Mouse (Mus musculus): ENCODE data around the gene Fer. TPM values are rescaled to one million over a fixed set of nuclear protein-coding genes. Genes with fewer than 3 reads are reported as not detected.

Gene Fer
- polyA plus RNA-seq, 1 experiment from 2014 or later = 29.7 TPM

GRCm38 (mm10) chr17:64065243-64065642 lies 202.4 kb downstream of the Fer start:
- Histone ChIP-seq H3K4me2 (ENCODE audit: low read depth, low read length) (no peak overlapping the region), H3K27ac (ENCODE audit: low read length) (no peak overlapping the region), H3K27me3 (ENCODE audit: control insufficient read depth, insufficient read depth, low read length) (no peaks in the 10 kb centered on the region), H3K9ac (ENCODE audit: low read length) (no peak overlapping the region), H3K9me3 (replicated peaks; ENCODE audit: control insufficient read depth, low read length) (no peaks in the 10 kb centered on the region), H3K4me3 (replicated peaks; ENCODE audit: low read length) (no peak overlapping the region), H3K36me3 (ENCODE audit: control insufficient read depth, insufficient read depth, low read length) (no peaks in the 10 kb centered on the region), H3K4me1 (ENCODE audit: control insufficient read depth, insufficient read depth, low read length) (no peaks in the 10 kb centered on the region)
- WGBS = 87% methylated on average over 3 of the region's 3 CpGs
- no peak for ATAC-seq (ENCODE audit: insufficient read depth, low FRiP score)

GRCm38 (mm10) chr17:64077392-64077791 lies 214.5 kb downstream of the Fer start:
- 91% methylated on average over 7 of the region's 7 CpGs for WGBS
- H3K4me2 ChIP-seq (ENCODE audit: low read depth, low read length) = no peak overlapping the region
- ATAC-seq (ENCODE audit: insufficient read depth, low FRiP score) = no peak
- no peaks in the 10 kb centered on the region for H3K9me3 ChIP-seq (replicated peaks; ENCODE audit: control insufficient read depth, low read length)
- H3K9ac ChIP-seq (ENCODE audit: low read length) = no peak overlapping the region
- H3K36me3 ChIP-seq (ENCODE audit: control insufficient read depth, insufficient read depth, low read length) = no peaks in the 10 kb centered on the region
- H3K4me3 ChIP-seq (replicated peaks; ENCODE audit: low read length) = no peak overlapping the region
- H3K4me1 ChIP-seq (ENCODE audit: control insufficient read depth, insufficient read depth, low read length) = no peaks in the 10 kb centered on the region
- H3K27ac ChIP-seq (ENCODE audit: low read length) = no peak overlapping the region
- no peaks in the 10 kb centered on the region for H3K27me3 ChIP-seq (ENCODE audit: control insufficient read depth, insufficient read depth, low read length)

GRCm38 (mm10) chr17:64084751-64085150 lies 221.9 kb downstream of the Fer start:
- H3K4me1 ChIP-seq (ENCODE audit: control insufficient read depth, insufficient read depth, low read length) = no peaks in the 10 kb centered on the region
- no peak overlapping the region for H3K9ac ChIP-seq (ENCODE audit: low read length)
- no peaks in the 10 kb centered on the region for H3K9me3 ChIP-seq (replicated peaks; ENCODE audit: control insufficient read depth, low read length)
- H3K4me2 ChIP-seq (ENCODE audit: low read depth, low read length) = no peak overlapping the region
- H3K27me3 ChIP-seq (ENCODE audit: control insufficient read depth, insufficient read depth, low read length) = no peaks in the 10 kb centered on the region
- 78% methylated on average over 5 of the region's 5 CpGs for WGBS
- no peaks in the 10 kb centered on the region for H3K36me3 ChIP-seq (ENCODE audit: control insufficient read depth, insufficient read depth, low read length)
- no peak for ATAC-seq (ENCODE audit: insufficient read depth, low FRiP score)
- H3K4me3 ChIP-seq (replicated peaks; ENCODE audit: low read length) = no peak overlapping the region
- H3K27ac ChIP-seq (ENCODE audit: low read length) = no peak overlapping the region

GRCm38 (mm10) chr17:64085493-64085892 lies 222.6 kb downstream of the Fer start:
- no peak for ATAC-seq (ENCODE audit: insufficient read depth, low FRiP score)
- 92% methylated on average over 2 of the region's 2 CpGs for WGBS

GRCm38 (mm10) chr17:64086875-64087608 lies 224.2 kb downstream of the Fer start:
- H3K4me1 ChIP-seq (ENCODE audit: control insufficient read depth, insufficient read depth, low read length) = no peaks in the 10 kb centered on the region
- no peaks in the 10 kb centered on the region for H3K27me3 ChIP-seq (ENCODE audit: control insufficient read depth, insufficient read depth, low read length)
- no peak overlapping the region for H3K4me3 ChIP-seq (replicated peaks; ENCODE audit: low read length)
- H3K36me3 ChIP-seq (ENCODE audit: control insufficient read depth, insufficient read depth, low read length) = no peaks in the 10 kb centered on the region
- no peak overlapping the region for H3K9ac ChIP-seq (ENCODE audit: low read length)
- H3K9me3 ChIP-seq (replicated peaks; ENCODE audit: control insufficient read depth, low read length) = no peaks in the 10 kb centered on the region
- ATAC-seq (ENCODE audit: insufficient read depth, low FRiP score) = no peak
- no peak overlapping the region for H3K4me2 ChIP-seq (ENCODE audit: low read depth, low read length)
- 89% methylated on average over 11 of the region's 11 CpGs for WGBS
- H3K27ac ChIP-seq (ENCODE audit: low read length) = no peak overlapping the region

More at GRCm38 (mm10) chr17:64085493-64085892, 222.6 kb downstream of the Fer start:
- Histone ChIP-seq H3K27me3 (ENCODE audit: control insufficient read depth, insufficient read depth, low read length) (no peaks in the 10 kb centered on the region), H3K9ac (ENCODE audit: low read length) (no peak overlapping the region), H3K4me2 (ENCODE audit: low read depth, low read length) (no peak overlapping the region), H3K36me3 (ENCODE audit: control insufficient read depth, insufficient read depth, low read length) (no peaks in the 10 kb centered on the region), H3K27ac (ENCODE audit: low read length) (no peak overlapping the region), H3K9me3 (replicated peaks; ENCODE audit: control insufficient read depth, low read length) (no peaks in the 10 kb centered on the region), H3K4me1 (ENCODE audit: control insufficient read depth, insufficient read depth, low read length) (no peaks in the 10 kb centered on the region), H3K4me3 (replicated peaks; ENCODE audit: low read length) (no peak overlapping the region)

- no peak overlapping the region for H3K4me3 ChIP-seq (replicated peaks; ENCODE audit: low read length)
- H3K9me3 ChIP-seq (replicated peaks; ENCODE audit: control insufficient read depth, low read length) = no peaks in the 10 kb centered on the region
- ATAC-seq (ENCODE audit: insufficient read depth, low FRiP score) = no peak
- 95% methylated on average over 3 of the region's 3 CpGs for WGBS
- H3K36me3 ChIP-seq (ENCODE audit: control insufficient read depth, insufficient read depth, low read length) = no peaks in the 10 kb centered on the region
- H3K4me1 ChIP-seq (ENCODE audit: control insufficient read depth, insufficient read depth, low read length) = no peaks in the 10 kb centered on the region
- no peak overlapping the region for H3K9ac ChIP-seq (ENCODE audit: low read length)
- no peak overlapping the region for H3K27ac ChIP-seq (ENCODE audit: low read length)
- H3K27me3 ChIP-seq (ENCODE audit: control insufficient read depth, insufficient read depth, low read length) = no peaks in the 10 kb centered on the region
- H3K4me2 ChIP-seq (ENCODE audit: low read depth, low read length) = no peak overlapping the region
Observed at GRCm38 (mm10) chr17:64087871-64088270, 225.0 kb downstream of the Fer start.

- Histone ChIP-seq H3K9me3 (replicated peaks; ENCODE audit: control insufficient read depth, low read length) (no peaks in the 10 kb centered on the region), H3K4me3 (replicated peaks; ENCODE audit: low read length) (no peak overlapping the region), H3K36me3 (ENCODE audit: control insufficient read depth, insufficient read depth, low read length) (no peaks in the 10 kb centered on the region), H3K4me2 (ENCODE audit: low read depth, low read length) (no peak overlapping the region), H3K27me3 (ENCODE audit: control insufficient read depth, insufficient read depth, low read length) (no peaks in the 10 kb centered on the region), H3K4me1 (ENCODE audit: control insufficient read depth, insufficient read depth, low read length) (no peaks in the 10 kb centered on the region), H3K27ac (ENCODE audit: low read length) (no peak overlapping the region), H3K9ac (ENCODE audit: low read length) (no peak overlapping the region)
- WGBS = 85% methylated on average over 2 of the region's 2 CpGs
- no peak for ATAC-seq (ENCODE audit: insufficient read depth, low FRiP score)
Observed at GRCm38 (mm10) chr17:64093716-64094115, 230.9 kb downstream of the Fer start.

- Histone ChIP-seq H3K4me3 (replicated peaks; ENCODE audit: low read length) (no peak overlapping the region), H3K9me3 (replicated peaks; ENCODE audit: control insufficient read depth, low read length) (no peaks in the 10 kb centered on the region), H3K9ac (ENCODE audit: low read length) (no peak overlapping the region), H3K4me1 (ENCODE audit: control insufficient read depth, insufficient read depth, low read length) (peaks cover 6% of the 10 kb centered on the region; the same call in 1 of the 2 replicates), H3K27me3 (ENCODE audit: control insufficient read depth, insufficient read depth, low read length) (no peaks in the 10 kb centered on the region), H3K4me2 (ENCODE audit: low read depth, low read length) (no peak overlapping the region), H3K36me3 (ENCODE audit: control insufficient read depth, insufficient read depth, low read length) (no peaks in the 10 kb centered on the region), H3K27ac (ENCODE audit: low read length) (no peak overlapping the region)
- 75% methylated on average over 3 of the region's 3 CpGs for WGBS
- ATAC-seq (ENCODE audit: insufficient read depth, low FRiP score) = no peak
Observed at GRCm38 (mm10) chr17:64096811-64097210, 233.9 kb downstream of the Fer start.

- H3K36me3 ChIP-seq (ENCODE audit: control insufficient read depth, insufficient read depth, low read length) = no peaks in the 10 kb centered on the region
- H3K4me3 ChIP-seq (replicated peaks; ENCODE audit: low read length) = no peak overlapping the region
- peaks cover 6% of the 10 kb centered on the region; the same call in 1 of the 2 replicates for H3K4me1 ChIP-seq (ENCODE audit: control insufficient read depth, insufficient read depth, low read length)
- H3K9me3 ChIP-seq (replicated peaks; ENCODE audit: control insufficient read depth, low read length) = no peaks in the 10 kb centered on the region
- no peak overlapping the region for H3K9ac ChIP-seq (ENCODE audit: low read length)
- H3K27ac ChIP-seq (ENCODE audit: low read length) = no peak overlapping the region
- H3K4me2 ChIP-seq (ENCODE audit: low read depth, low read length) = no peak overlapping the region
- no peaks in the 10 kb centered on the region for H3K27me3 ChIP-seq (ENCODE audit: control insufficient read depth, insufficient read depth, low read length)
- ATAC-seq (ENCODE audit: insufficient read depth, low FRiP score) = no peak
- 64% methylated on average over 5 of the region's 5 CpGs for WGBS
Observed at GRCm38 (mm10) chr17:64097788-64098359, 235.0 kb downstream of the Fer start.
